Mouse (Mus musculus): Measurements from ENCODE around the gene 1700056E22Rik.

DNA sequence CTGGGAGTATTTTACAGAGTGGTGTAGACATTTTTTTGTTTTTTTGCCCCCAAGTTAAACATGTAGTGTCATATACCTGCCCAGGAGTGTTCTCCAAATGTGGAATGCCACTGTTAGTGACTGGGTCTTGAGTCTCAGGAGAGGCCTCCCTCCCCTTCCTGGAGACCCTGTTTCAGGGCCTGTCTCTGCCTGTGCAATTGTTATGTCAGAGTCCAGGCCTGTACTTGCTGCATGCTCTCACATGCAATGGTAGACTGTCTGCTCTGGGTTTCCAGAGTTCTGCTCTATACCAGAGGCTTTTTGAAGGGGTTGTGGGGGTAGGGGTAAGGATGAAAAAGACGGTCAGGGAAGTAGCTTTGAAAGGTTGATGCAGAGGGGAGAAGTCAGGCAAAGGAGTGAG, 6.8 kb upstream of the 1700056E22Rik start:
- no peak for TF ChIP-seq CTCF (IDR thresholded peaks at IDR 0.05; ENCODE audit: borderline replicate concordance, extremely low read depth, insufficient read depth, insufficient read length)
- no peak for TF ChIP-seq POLR2A (IDR thresholded peaks at IDR 0.05; ENCODE audit: borderline replicate concordance, extremely low read depth, insufficient read depth, insufficient read length, poor library complexity, severe bottlenecking)
